Mouse (Mus musculus): ENCODE results near the gene Cnrip1. TPM values are rescaled to one million over a fixed set of nuclear protein-coding genes. Genes with fewer than 3 reads are reported as not detected.
"Not testable (repeated sequence)": the region's sequence is repeated elsewhere in the genome, so short reads cannot be mapped to it uniquely, and the experiment has no call there.

Cnrip1 gene
- polyA plus RNA-seq (2015; fragmentation: Nextera tagmentation; extraction: Ambion mirVana): 141 and 154 TPM in 2 replicates

DNA sequence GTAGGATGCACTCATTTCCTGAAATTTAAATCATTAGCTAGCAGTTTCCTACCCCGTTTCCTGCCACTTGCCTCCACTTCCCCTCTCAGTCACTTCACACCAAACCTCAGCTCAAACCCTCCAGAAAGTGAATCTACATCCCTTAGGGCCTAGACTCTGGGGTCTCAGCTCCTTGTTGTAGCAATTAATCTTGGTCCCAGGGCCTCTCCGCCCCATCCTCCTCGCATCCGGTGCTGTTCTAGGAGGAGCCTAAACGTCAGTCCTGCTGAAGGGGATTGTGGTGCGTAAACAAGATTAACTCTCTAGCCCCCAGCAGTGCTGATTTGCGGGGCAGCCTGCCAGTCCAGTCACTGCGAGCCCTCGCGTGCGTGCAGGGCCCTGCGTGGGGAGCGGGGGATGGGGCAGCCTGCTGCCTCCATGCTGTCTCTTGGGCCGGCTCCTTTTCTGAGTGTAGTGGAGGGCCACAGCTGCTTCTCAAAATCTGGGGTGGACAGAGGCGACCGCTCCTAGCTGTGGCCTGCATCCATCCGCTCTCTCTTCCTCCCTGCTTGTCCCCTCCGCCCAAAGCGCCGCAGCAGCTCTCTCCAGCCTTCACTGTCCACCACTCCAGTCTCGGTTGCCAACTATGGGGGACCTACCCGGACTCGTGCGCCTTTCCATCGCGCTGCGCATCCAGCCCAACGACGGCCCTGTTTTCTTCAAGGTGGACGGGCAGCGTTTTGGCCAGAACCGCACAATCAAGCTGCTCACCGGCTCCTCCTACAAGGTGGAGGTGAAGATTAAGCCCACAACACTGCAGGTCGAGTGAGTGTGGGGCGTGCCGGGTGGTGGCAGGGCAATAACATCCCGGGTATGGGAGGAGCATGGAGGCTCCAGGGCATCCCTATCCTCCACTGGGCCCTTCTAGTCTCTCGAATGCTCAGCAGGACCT, at the start of gene Cnrip1, which contains the start of gene Plek:
TSS of gene Cnrip1 (plus strand) at position 42 of the 931 bp plus-strand sequence.
TSS of gene Plek (minus strand) at position 837 of the 931 bp plus-strand sequence.
- WGBS: under 1% methylated on average over 38 of the region's 38 CpGs

DNA sequence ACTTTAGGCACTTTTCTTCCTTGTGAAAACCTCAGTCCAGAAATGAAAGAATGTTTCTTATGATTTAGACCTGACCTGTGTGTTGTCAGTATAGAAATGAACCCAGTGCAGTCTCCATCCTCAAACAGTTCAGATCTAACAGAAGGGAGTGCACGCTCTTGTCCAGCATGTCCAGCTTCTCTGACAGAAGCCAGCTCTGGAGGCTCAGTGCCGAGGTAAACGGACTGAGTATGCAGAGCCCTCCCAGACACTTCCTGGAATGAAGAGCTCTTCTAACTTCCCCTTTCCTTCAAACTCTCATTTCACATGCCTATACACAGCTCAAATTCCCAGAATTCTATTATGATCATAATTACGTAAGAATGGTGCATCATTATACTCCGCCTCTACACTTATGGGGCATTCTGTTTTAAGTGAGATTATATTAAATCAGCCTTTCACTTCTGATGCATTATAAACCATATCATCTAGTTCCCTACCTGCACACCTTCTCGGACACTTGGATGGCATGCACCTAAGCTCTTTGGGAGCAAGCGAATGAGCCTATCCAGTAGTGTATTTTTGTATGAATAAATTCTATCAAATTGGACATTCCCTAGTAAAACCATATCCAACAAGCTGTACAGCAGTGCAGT, 48.5 kb upstream of the Cnrip1 start:
- Histone ChIP-seq H3K4me1 (replicated peaks) (no peaks in the 10 kb centered on the region), H3K4me3 (no peak overlapping the region), H3K36me3 (no peaks in the 10 kb centered on the region), H3K4me2 (no peak overlapping the region), H3K9me3 (no peaks in the 10 kb centered on the region), H3K9ac (no peak overlapping the region), H3K27me3 (no peaks in the 10 kb centered on the region), H3K27ac (replicated peaks) (no peak overlapping the region)
- WGBS: 92% methylated on average over 7 of the region's 7 CpGs
- ATAC-seq (ENCODE audit: low FRiP score, low read depth): no peak

More for the DNA sequence above, at the start of gene Cnrip1, which contains the start of gene Plek:
- H3K9me3 ChIP-seq: no peaks in the 10 kb centered on the region
- peak within 1 kb of the TSS; percentile 74 for H3K4me2 ChIP-seq
- H3K27ac ChIP-seq (replicated peaks): peak within 1 kb of the TSS; percentile 94
- H3K4me3 ChIP-seq: peak within 1 kb of the TSS; percentile 83
- no peaks in the 10 kb centered on the region for H3K27me3 ChIP-seq
- H3K4me1 ChIP-seq (replicated peaks): peaks cover 23% of the 10 kb centered on the region
- H3K9ac ChIP-seq: peak within 1 kb of the TSS; percentile 85
- H3K36me3 ChIP-seq: peaks cover 7% of the 10 kb centered on the region; the same call in 1 of the 2 replicates
- ATAC-seq (ENCODE audit: low FRiP score, low read depth): peak; percentile 98

DNA sequence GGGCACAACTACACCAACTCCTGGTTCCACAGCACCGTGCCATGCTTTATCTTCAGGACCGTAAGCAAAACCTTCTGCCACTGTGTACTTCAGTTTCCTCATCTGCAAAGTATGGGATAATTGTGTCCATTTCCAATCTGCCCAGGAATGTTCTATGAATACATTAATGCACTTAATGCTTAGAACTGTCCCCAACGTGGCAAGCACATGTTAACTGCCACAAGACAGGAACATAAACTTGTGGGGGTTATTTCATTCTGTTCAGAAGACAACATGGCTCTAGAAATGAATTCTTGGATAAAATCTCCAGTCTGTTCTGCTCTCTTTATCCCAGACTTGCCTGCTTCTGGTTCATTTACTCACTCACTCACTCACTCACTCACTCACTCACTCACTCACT, 47.6 kb upstream of the Cnrip1 start:
- H3K4me1 ChIP-seq (replicated peaks): no peaks in the 10 kb centered on the region
- no peak overlapping the region for H3K4me3 ChIP-seq
- no peak overlapping the region for H3K4me2 ChIP-seq
- H3K9ac ChIP-seq: no peak overlapping the region
- no peaks in the 10 kb centered on the region for H3K27me3 ChIP-seq
- WGBS: 86% methylated on average over 3 of the region's 3 CpGs
- ATAC-seq (ENCODE audit: low FRiP score, low read depth): no peak
- H3K36me3 ChIP-seq: no peaks in the 10 kb centered on the region
- H3K9me3 ChIP-seq: no peaks in the 10 kb centered on the region
- no peak overlapping the region for H3K27ac ChIP-seq (replicated peaks)

DNA sequence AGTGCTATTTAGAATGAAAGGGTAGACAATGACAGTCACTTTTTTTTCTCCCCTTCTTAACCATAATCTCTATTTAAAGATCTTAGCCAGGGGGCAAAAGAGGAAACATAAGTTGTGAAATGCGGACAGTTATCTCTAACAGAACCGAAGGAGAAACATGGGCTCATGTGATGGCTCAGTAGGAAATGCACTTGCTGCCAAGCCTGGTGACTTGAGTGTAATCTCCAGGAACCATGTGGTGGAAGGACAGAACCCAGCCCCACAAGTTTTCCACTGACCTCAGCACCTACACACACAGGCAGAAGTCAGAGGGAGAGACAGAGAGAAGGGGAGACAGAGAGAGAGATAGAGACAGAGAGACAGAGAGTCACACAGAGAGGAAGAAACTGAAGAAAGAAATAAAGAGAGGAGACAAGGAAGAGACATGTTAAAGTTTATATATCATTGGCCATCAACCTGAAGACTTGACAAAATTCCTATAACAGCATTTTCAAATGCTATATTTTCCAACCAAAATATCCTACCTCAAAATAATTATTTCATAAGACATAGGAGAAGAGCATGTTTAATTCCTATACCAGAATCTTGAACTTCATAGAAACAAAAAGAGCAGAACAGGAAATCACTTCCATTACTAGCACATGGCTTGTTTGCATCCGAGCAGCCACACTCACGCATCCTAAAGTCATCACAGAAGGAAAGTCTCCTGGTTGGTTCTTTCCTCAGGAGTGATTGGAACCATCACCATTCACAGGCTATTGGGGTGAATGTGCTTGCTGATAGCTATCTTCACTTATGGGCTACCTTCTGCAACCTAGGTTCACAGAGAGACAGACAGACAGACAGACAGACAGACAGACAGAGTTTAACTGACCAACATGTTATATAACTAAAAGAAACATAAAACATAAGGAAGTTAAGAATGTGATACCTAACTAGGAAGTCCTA, 46.2 kb upstream of the Cnrip1 start:
- Histone ChIP-seq H3K9me3 (no peaks in the 10 kb centered on the region), H3K4me1 (replicated peaks) (no peaks in the 10 kb centered on the region), H3K4me3 (no peak overlapping the region), H3K9ac (no peak overlapping the region), H3K27ac (replicated peaks) (no peak overlapping the region), H3K27me3 (no peaks in the 10 kb centered on the region), H3K36me3 (no peaks in the 10 kb centered on the region), H3K4me2 (no peak overlapping the region)
- WGBS: 93% methylated on average over 4 of the region's 4 CpGs
- no peak for ATAC-seq (ENCODE audit: low FRiP score, low read depth)

DNA sequence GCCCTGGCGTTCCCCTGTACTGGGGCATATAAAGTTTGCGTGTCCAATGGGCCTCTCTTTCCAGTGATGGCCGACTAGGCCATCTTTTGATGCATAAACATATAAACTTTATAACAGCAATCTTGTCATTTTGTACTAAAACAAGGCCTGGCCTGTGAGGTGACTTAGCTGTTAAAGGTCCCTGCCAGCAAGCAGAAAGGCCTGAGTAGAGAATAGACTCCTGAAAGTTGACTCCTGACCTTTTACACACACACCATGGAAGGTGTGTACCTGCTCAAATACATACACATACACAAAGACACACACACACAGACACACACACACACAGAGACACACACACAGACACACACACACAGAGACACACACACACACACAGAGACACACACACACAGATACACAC, 44.9 kb upstream of the Cnrip1 start:
- not testable (repeated sequence) for H3K36me3 ChIP-seq; H3K9me3 ChIP-seq; H3K27ac ChIP-seq (replicated peaks); H3K9ac ChIP-seq; H3K4me2 ChIP-seq; H3K4me1 ChIP-seq (replicated peaks); H3K4me3 ChIP-seq; H3K27me3 ChIP-seq; ATAC-seq (ENCODE audit: low FRiP score, low read depth)
- 94% methylated on average over 3 of the region's 3 CpGs for WGBS

DNA sequence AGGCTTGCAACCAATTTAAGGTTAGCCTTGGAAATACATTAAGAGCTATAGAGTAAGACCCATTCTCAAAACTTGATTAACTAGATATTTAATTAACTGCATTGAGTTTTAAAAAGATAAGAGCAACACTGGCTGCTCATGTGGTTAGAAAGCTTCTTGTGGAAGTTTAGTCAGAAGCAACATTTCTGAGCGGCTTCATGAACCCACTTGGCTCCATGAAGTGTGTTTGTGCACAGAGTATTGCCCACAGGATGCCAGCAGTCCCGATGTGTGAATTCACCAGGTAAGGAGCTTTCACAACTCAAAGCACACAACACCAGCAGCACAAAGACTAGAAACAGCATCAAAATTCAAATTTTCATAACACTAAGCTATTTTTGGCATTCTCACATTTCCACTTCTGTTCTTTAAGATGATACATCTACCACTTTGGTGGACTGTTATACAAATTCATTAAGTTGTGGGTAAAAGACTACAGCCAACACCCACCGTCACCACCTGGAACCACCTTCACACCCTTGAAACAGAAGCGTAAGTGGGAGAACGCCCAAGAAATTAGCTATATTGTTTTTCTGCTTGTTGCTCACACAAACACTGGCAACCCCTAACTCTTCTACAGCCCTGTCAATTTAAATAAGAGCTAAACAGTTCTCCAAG, 43.7 kb upstream of the Cnrip1 start:
- H3K9ac ChIP-seq: no peak overlapping the region
- no peaks in the 10 kb centered on the region for H3K4me1 ChIP-seq (replicated peaks)
- no peak overlapping the region for H3K4me3 ChIP-seq
- 92% methylated on average over 5 of the region's 5 CpGs for WGBS
- no peaks in the 10 kb centered on the region for H3K27me3 ChIP-seq
- H3K4me2 ChIP-seq: no peak overlapping the region
- ATAC-seq (ENCODE audit: low FRiP score, low read depth): no peak
- H3K36me3 ChIP-seq: no peaks in the 10 kb centered on the region
- H3K27ac ChIP-seq (replicated peaks): no peak overlapping the region
- H3K9me3 ChIP-seq: no peaks in the 10 kb centered on the region

DNA sequence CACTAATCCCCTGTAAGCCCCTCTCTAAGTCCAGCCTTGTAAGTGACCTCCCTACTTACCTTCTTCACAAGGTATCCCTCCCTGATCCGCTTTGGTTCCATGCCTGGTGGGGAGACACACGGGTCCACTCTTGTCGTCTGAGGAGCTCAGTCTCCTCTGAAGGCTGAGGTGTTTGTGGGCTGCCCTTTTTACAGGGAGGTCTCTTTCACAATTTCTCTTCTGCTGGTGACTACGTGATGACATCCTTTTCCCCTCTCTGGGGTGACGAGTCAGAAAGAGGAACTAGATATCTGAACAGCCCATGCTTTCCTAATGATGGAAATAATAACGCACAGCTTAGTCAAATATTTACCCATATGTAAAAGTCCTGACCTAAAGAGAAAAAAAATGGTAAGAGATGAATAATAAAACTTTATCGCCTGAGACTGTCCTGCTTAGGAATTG, 42.9 kb upstream of the Cnrip1 start:
- H3K27ac ChIP-seq (replicated peaks): no peak overlapping the region
- H3K9ac ChIP-seq: no peak overlapping the region
- H3K4me2 ChIP-seq: no peak overlapping the region
- no peaks in the 10 kb centered on the region for H3K36me3 ChIP-seq
- H3K9me3 ChIP-seq: no peaks in the 10 kb centered on the region
- no peak for ATAC-seq (ENCODE audit: low FRiP score, low read depth)
- H3K27me3 ChIP-seq: no peaks in the 10 kb centered on the region
- H3K4me3 ChIP-seq: no peak overlapping the region
- no peaks in the 10 kb centered on the region for H3K4me1 ChIP-seq (replicated peaks)
- 82% methylated on average over 7 of the region's 7 CpGs for WGBS

DNA sequence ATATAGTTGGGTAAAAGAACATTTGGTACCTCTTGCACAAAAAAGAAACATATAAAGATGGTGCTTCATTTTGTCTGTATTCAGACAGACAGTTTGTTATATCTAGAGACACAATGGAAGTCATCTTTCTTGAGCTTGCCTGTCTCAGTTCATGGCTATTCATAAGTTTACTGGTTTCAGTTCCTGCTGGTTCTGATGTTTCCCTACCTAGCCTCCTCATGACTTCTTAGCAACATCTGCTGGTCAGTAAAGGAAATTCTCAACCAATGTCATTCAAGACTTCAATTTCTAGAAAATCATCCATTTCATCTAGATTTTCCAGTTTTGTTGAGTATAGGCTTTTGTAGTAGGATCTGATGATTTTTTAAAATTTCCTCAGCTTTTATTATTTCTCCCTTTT, 38.4 kb upstream of the Cnrip1 start:
- no peaks in the 10 kb centered on the region for H3K9me3 ChIP-seq
- no peaks in the 10 kb centered on the region for H3K4me1 ChIP-seq (replicated peaks)
- H3K4me2 ChIP-seq: no peak overlapping the region
- no peaks in the 10 kb centered on the region; the same call in 1 of the 2 replicates for H3K36me3 ChIP-seq
- H3K9ac ChIP-seq: no peak overlapping the region
- no peaks in the 10 kb centered on the region for H3K27me3 ChIP-seq
- ATAC-seq (ENCODE audit: low FRiP score, low read depth): no peak
- no peak overlapping the region for H3K27ac ChIP-seq (replicated peaks)
- no peak overlapping the region for H3K4me3 ChIP-seq

DNA sequence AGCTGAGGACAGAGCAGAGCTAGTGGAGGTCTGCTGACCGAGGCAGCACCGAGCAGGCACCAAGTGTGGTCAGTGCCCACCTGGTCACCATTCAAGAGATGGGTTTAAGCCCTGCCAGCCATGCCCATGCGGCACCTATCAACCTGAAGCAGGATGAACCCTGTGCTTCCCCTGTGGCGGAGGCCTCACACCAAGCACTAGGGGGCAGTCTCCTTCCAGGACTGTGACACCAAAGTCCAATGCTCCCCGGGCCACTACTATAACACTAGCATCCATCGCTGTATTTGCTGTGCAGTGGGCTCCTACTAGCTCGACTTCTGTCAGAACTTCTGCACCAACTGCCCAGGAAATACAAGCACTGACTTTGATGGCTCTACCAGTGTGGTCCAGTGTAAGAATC, 32.1 kb upstream of the Cnrip1 start:
- no peak overlapping the region for H3K9ac ChIP-seq
- no peak overlapping the region for H3K4me2 ChIP-seq
- no peak overlapping the region for H3K27ac ChIP-seq (replicated peaks)
- H3K4me3 ChIP-seq: no peak overlapping the region
- H3K27me3 ChIP-seq: no peaks in the 10 kb centered on the region
- 92% methylated on average over 7 of the region's 7 CpGs for WGBS
- 0 out of 2 replicates have a peak, but pooled peaks cover 4% of the 10 kb centered on the region for H3K9me3 ChIP-seq
- no peaks in the 10 kb centered on the region for H3K4me1 ChIP-seq (replicated peaks)
- ATAC-seq (ENCODE audit: low FRiP score, low read depth): no peak
- H3K36me3 ChIP-seq: no peaks in the 10 kb centered on the region; the same call in 1 of the 2 replicates

DNA sequence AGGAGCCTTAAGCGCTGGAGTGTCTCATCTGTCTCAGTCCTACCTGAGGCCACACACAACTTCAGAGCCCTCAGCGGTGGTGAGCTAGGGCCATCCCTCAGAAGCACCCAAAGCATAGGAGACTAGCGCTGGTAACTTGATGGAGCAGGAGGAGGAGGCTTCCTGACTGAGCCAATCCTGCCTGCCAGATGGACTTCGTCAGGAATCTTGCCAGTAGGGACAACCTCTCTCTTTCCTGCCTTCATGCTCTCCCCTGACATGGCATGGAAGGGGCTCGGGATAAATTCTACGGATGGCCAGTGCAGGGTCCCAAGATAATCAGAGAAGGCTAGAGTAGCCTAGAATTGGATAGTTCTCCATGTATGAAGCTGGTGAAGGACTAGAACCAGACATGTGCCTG, 28.2 kb upstream of the Cnrip1 start:
- no peaks in the 10 kb centered on the region for H3K27me3 ChIP-seq
- no peaks in the 10 kb centered on the region for H3K36me3 ChIP-seq
- 90% methylated on average over 6 of the region's 6 CpGs for WGBS
- H3K4me2 ChIP-seq: no peak overlapping the region
- H3K9me3 ChIP-seq: 0 out of 2 replicates have a peak, but pooled peaks cover 4% of the 10 kb centered on the region
- H3K9ac ChIP-seq: no peak overlapping the region
- H3K4me1 ChIP-seq (replicated peaks): no peaks in the 10 kb centered on the region
- ATAC-seq (ENCODE audit: low FRiP score, low read depth): no peak
- H3K27ac ChIP-seq (replicated peaks): no peak overlapping the region
- H3K4me3 ChIP-seq: no peak overlapping the region

DNA sequence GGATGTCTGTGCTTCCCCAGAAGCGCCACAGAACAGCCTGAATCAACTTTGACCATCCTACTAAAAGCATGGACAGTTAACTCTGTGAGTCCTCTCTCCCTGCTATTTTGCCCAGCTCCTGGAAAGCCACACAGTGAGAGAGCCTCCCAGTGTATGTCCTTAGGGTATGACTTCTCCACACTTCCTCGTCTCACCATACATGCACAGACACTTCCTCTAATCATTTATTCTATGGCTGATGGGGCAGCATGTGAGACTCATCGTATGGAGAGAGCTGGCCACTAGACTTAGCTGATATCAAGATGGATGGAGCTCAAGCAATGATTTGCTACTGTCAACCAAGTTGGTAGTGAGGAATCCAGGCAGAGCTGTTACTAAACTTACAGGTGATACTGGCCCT, 27.4 kb upstream of the Cnrip1 start:
- H3K4me1 ChIP-seq (replicated peaks): no peaks in the 10 kb centered on the region
- H3K27me3 ChIP-seq: no peaks in the 10 kb centered on the region
- no peak for ATAC-seq (ENCODE audit: low FRiP score, low read depth)
- no peaks in the 10 kb centered on the region for H3K36me3 ChIP-seq
- 88% methylated on average over 3 of the region's 3 CpGs for WGBS
- H3K9ac ChIP-seq: no peak overlapping the region
- H3K9me3 ChIP-seq: no peaks in the 10 kb centered on the region
- no peak overlapping the region for H3K4me2 ChIP-seq
- no peak overlapping the region for H3K27ac ChIP-seq (replicated peaks)
- no peak overlapping the region for H3K4me3 ChIP-seq

Measured in hindbrain, embryonic 15.5 days (tissue).